Mouse (Mus musculus) ovary, postnatal 36 days (tissue): Measurements from ENCODE around the gene Sass6.

Source experiments
- DNase-seq: peaks from one replicate; pipeline ENCODE4 v3.0.0; 2022; ENCODE audit warnings: low spot score, mixed read lengths

Gene Sass6

GRCm38 (mm10) chr3:116594728-116595602 lies at the start of gene Sass6:
Sass6 (plus strand) TSS chr3:116594982.
- DNase-seq: peak; percentile 97

- no peak for DNase-seq
Observed at GRCm38 (mm10) chr3:116547430-116547829, 47.4 kb upstream of the Sass6 start.

- no peak for DNase-seq
Observed at GRCm38 (mm10) chr3:116551362-116551761, 43.4 kb upstream of the Sass6 start.

- peak; percentile 18 for DNase-seq
Observed at GRCm38 (mm10) chr3:116561315-116561714, 33.5 kb upstream of the Sass6 start.

- no peak for DNase-seq
Observed at GRCm38 (mm10) chr3:116562408-116563094, 32.2 kb upstream of the Sass6 start, which contains the start of gene Lrrc39. Lrrc39 (plus strand) TSS chr3:116562973.

GRCm38 (mm10) chr3:116563095-116563492 lies 31.7 kb upstream of the Sass6 start:
- DNase-seq: no peak

GRCm38 (mm10) chr3:116570628-116571027 lies 24.2 kb upstream of the Sass6 start:
- no peak for DNase-seq

GRCm38 (mm10) chr3:116577286-116577685 lies 17.5 kb upstream of the Sass6 start:
- DNase-seq: no peak

- no peak for DNase-seq
Observed at GRCm38 (mm10) chr3:116582201-116582600, 12.6 kb upstream of the Sass6 start.

GRCm38 (mm10) chr3:116594076-116594727 lies 580 bp upstream of the Sass6 start:
- no peak for DNase-seq

GRCm38 (mm10) chr3:116595603-116595991 lies 815 bp downstream of the Sass6 start:
- DNase-seq: no peak

- no peak for DNase-seq
Observed at GRCm38 (mm10) chr3:116599705-116600104, 4.9 kb downstream of the Sass6 start.

- DNase-seq: no peak
Observed at GRCm38 (mm10) chr3:116601005-116601404, 6.2 kb downstream of the Sass6 start.

GRCm38 (mm10) chr3:116601781-116602180 lies 7.0 kb downstream of the Sass6 start:
- no peak for DNase-seq

GRCm38 (mm10) chr3:116604570-116604969 lies 9.8 kb downstream of the Sass6 start:
- no peak for DNase-seq

GRCm38 (mm10) chr3:116614295-116614892 lies 19.6 kb downstream of the Sass6 start, which contains the start of gene Trmt13:
Trmt13 (minus strand) TSS chr3:116614587.
- peak; percentile 13 for DNase-seq

- DNase-seq: no peak
Observed at GRCm38 (mm10) chr3:116615318-116616068, 20.7 kb downstream of the Sass6 start.

GRCm38 (mm10) chr3:116618855-116619254 lies 24.1 kb downstream of the Sass6 start:
- no peak for DNase-seq

- no peak for DNase-seq
Observed at GRCm38 (mm10) chr3:116620636-116621370, 26.0 kb downstream of the Sass6 start.

GRCm38 (mm10) chr3:116622641-116623040 lies 27.9 kb downstream of the Sass6 start:
- DNase-seq: no peak

- DNase-seq: no peak
Observed at GRCm38 (mm10) chr3:116631459-116631858, 36.7 kb downstream of the Sass6 start.
